Mouse (Mus musculus) liver, adult 2 months (tissue): ENCODE results near the gene Ccdc144b.

ENCODE experiments used
- CTCF ChIP-seq: fragments of 200-500 bp; IDR thresholded peaks from 2 replicates; pipeline ENCODE4 v1.5.1; 2011; ENCODE audit warnings: low read depth, low read length, control low read depth
- POLR2A ChIP-seq: fragments of 200-500 bp; IDR thresholded peaks from 2 replicates; pipeline ENCODE4 v1.6.1; 2011; ENCODE audit warnings: low read length, control low read depth; ENCODE audit not compliant: insufficient read depth; ENCODE audit errors: extremely low read depth

GRCm38 (mm10) chr3:36044520-36044919, 8.8 kb downstream of the Ccdc144b start:
- no peak for TF ChIP-seq CTCF
- TF ChIP-seq POLR2A, result no peak
